ENCODE assay signal across 12 mouse cellular contexts in the genomic region with DNA sequence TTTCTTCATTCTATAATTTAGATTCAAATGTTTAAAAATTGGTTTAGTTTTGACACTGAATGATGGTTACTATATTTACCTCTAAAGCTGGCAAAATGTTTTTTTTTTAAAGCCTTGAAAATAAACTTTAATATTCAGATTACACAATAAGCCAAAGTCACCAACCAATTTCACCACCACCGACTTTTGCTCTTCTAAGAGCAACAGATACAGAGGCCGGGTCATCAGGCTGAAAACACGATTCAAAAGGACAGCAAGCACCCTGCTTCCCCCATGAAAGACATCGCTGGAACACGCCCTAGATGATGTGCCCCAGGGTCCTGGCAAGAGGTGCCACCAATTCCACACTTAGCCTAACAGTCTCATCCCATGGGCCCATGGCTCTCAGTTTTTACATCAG.
"Had no signal": no experiment of that assay in that cellular context is flagged by ENCODE, and none has a peak within 500 bp of the region (broad histone marks: within the 10 kb centered on the region; RNA-seq: fewer than 3 reads in every experiment).

No protein-coding gene starts in this region.

- H3K36me3 ChIP-seq: kidney, embryonic 15.5 days; limb, embryonic 10.5 days; midbrain, embryonic 13.5 days; neural tube, embryonic 15.5 days had no signal

- H3K27me3 ChIP-seq: kidney, embryonic 15.5 days; neural tube, embryonic 15.5 days had no signal

- H3K4me3 ChIP-seq: kidney, embryonic 15.5 days; limb, embryonic 10.5 days; midbrain, embryonic 13.5 days; neural tube, embryonic 15.5 days had no signal

- H3K9ac ChIP-seq: kidney, embryonic 15.5 days; liver, embryonic 14.5 days; midbrain, embryonic 13.5 days; neural tube, embryonic 15.5 days had no signal

- ATAC-seq: midbrain, embryonic 13.5 days had no signal

- DNase-seq: kidney, adult 2 months; kidney, postnatal 14 days; lung, postnatal 36 days; right cerebral cortex, adult 18-20 months; right cerebral cortex, postnatal 25 days; thymus, adult 2 months; thymus, postnatal 25 days had no signal

- H3K4me2 ChIP-seq: kidney, embryonic 15.5 days; midbrain, embryonic 13.5 days; neural tube, embryonic 15.5 days had no signal

- H3K9me3 ChIP-seq: kidney, embryonic 15.5 days; limb, embryonic 10.5 days; midbrain, embryonic 13.5 days; neural tube, embryonic 15.5 days had no signal

- H3K27ac ChIP-seq: limb, embryonic 10.5 days; liver, embryonic 14.5 days; midbrain, embryonic 13.5 days; neural tube, embryonic 15.5 days had no signal
